Mouse (Mus musculus): ENCODE measurements at regions not wholly inside any gene's neighbourhood (a gene's known extent, or its start where the extent isn't known, plus 50 kb on each side); places are given as distances from the start of the nearest gene placed in this dataset.
"Not testable (repeated sequence)": the region's sequence is repeated elsewhere in the genome, so short reads cannot be mapped to it uniquely, and the experiment has no call there.

DNA sequence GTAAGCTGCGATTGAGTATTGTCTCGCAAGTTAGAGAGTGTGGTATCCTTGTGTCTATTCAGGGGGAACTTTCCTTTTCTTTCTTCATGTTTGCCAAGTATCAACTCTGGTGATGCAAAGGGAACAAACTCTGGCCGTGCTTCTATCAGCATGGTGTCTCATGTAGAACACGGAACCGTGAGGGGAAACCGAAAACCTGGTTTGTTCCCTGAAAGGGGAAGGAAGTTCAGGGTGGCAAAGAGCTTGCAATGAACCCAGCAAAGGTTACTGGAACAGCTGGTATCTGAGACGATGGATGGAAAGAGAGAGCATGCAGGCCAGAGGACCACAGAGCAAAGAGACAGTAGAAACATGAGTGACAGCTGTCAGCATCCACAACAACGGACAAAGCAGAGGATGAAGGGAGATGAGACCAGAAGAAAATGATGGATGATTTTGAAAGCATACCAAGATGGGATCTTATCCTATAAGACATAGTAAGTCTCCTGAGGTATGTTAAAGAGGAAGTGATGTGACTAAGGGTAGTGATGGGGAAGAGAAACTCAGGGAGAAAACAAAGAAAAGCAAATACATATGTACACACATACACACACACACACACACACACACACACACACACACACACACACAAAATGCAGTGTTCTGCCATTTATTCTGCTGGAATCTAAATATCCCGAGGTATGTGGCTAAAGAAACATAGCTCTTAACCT, 199.8 kb upstream of the Peli2 start:
- in situ Hi-C loops (cut with MboI, MseI) = loop anchor here (10.0 kb wide), 1 partner anchor 134 kb away; no protein-coding TSS in a partner anchor

DNA sequence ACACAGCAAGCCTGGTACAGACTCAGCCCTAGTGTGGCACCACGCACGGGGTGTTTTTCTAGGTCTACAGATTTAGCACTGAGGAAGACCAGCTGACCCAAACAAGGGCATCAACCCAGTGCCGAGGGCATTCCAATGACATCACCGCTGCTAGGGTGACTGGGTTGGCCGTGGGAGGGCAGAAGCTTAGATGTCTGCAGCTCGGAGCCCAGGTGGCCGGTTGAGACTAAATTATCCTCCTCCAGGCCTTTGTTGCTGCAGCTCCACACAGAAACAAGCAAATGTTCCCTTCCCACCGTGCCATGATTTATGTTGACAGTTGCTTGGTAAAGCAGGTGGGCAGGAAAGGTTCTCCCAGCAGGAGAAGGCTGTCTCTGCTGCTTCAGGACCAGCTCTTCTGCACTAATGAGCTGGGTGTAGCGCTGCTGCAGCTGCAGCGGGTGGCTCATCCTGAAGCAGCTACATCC, 198.8 kb upstream of the Peli2 start:
- in situ Hi-C loops (cut with MboI, MseI) = loop anchor here (10.0 kb wide), 1 partner anchor 133 kb away; no protein-coding TSS in a partner anchor

DNA sequence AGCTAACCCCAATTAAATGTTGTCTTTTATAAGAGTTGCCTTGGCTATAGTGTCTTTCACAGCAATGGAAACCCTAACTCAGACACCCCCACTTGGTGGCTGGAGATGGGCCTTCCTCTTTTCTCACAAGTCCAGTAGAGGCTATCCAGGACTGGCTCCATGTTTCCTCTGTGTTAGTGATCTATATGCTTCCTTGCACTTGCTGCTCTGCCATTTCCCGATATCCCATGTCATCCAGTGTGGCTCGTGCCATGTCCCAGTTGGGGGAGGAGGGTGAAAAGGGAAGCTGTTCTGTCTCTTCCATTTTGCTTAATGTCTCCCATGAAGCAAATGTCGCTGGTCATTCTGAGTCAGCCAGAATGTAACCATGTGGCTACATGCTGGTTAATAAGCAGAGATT, 194.2 kb upstream of the Peli2 start:
- in situ Hi-C loops (cut with MboI, MseI) = loop anchor here (10.0 to 25.0 kb wide), 2 partner anchors 128 to 1211 kb away; no protein-coding TSS in a partner anchor

DNA sequence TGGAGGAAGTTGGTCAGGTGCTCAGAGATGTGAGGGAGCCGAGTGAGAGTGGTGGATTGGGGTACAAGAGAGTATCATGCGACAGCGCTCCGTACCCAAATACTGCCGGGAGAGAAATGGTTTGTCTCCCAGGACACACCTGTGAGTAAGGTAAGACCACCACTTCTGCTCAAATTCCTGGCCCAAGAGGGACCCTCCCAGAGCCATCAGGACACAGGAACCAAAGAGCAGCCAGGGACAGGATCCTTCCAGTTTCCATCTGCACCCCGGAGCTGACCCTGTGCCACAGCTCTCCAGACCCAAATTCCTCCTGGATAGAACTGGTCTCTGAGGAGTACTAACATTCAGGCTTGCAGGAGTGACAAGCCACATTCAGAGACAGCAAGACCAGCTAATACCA, 185.2 kb upstream of the Peli2 start:
- in situ Hi-C loops (cut with MboI, MseI) = loop anchor here (25.0 kb wide), 1 partner anchor 1202 kb away; no protein-coding TSS in a partner anchor

DNA sequence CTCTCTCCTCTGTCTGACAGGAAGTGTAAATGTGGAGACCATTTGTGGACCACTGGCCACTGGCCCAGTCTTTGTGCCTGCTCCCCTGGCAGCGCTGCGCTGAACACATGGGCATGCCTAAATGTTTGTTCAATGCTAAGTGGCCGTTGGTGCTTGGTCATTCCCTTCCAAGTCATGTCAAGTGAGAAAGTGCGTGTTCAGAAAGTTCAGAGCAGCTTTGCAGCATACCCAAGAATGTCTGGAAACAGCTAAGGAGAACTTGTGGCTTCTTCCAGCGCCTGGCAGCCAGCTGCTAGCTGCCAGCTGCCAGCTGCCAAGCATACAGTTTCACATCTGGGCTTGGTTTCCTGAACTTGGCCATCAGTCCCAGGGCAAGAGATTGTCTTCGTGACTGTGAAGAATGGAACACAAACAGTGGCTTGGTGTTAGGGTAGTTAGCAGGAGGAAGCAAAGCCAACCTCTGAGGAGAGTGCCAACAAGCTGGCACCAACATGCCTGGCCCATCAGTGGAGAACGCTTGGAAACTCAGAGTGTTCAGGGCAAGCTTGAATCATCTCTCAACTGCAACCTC, 183.5 kb upstream of the Peli2 start:
- in situ Hi-C loops (cut with MboI, MseI) = loop anchor here (25.0 kb wide), 1 partner anchor 1200 kb away; no protein-coding TSS in a partner anchor

DNA sequence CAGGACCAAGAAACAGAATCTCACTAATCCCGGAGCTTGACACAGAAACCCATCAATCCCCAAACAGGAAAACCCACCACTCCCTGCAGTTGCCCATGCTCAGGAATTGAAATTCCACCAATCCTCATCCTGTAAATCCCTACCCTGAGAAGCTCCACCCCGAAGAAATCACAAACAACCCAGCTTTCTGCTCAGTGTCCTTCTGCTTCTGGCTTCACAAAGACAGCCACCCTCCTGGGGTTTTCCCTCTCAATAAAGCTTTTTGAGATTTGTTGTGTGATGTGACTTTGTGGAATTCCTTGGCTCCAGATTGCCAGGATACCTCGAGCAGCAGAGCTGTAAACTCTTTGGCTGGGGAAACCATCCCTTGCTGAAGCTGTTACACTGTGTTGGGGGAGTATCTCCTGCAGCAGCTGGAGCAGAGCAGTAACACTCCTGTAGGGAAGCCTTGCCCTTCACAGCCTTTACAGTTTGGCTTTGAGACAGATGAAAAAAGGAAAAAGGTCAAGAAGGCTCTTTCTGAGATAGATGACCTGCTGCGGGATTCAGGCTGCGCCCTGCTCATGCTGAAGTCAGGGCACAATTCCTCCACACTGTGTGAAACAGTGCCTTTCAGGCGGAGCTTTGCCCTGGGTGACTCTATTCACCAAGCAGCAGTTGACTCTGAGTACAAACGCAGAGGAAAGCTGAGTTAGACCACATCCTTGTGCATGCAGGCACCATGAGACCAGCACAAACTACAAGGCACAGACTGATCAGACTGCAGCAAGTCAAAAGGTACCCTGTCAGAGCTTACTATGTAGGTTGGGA, 180.6 kb upstream of the Peli2 start:
- in situ Hi-C loops (cut with MboI, MseI) = loop anchor here (25.0 kb wide), 1 partner anchor 1197 kb away; no protein-coding TSS in a partner anchor

DNA sequence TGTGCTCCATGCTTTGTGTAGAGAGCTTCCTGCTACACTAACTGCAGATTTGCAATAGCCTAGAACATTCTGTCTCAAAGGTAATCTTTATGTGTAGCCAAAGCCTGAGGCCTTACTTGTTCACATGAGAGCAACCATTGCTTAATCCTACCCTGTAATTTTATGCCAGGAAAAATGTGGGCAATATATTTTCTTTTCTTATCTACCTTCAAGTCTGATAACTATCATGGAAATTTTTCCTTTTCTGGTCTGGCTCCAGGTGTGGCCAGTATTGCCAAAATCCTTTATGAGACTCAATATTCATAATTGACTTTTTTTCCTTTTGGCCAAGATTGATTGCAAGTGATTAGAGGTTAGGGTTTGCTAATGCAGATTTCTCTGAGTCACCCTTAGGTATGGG, 178.0 kb upstream of the Peli2 start:
- in situ Hi-C loops (cut with MboI, MseI) = loop anchor here (25.0 kb wide), 1 partner anchor 1195 kb away; no protein-coding TSS in a partner anchor

DNA sequence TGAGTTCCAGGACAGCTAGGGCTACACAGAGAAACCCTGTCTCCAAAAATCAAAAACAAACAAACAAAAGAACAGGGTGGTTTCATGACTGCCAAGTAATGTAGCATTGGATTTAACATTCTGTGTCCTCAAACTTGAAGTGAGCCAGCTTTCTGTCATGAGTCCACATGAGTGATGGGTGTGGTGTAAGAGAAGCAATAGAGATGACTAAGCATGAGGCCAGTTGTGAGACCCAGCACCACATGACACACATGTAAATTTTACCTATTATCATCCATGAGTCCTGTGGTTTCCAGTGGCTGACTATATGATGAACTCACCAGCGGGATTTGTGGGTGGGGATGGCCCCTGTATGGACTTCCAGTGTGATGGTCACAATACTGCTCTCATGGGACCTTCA, 176.0 kb upstream of the Peli2 start:
- in situ Hi-C loops (cut with MboI, MseI) = loop anchor here (25.0 kb wide), 1 partner anchor 1193 kb away; no protein-coding TSS in a partner anchor

DNA sequence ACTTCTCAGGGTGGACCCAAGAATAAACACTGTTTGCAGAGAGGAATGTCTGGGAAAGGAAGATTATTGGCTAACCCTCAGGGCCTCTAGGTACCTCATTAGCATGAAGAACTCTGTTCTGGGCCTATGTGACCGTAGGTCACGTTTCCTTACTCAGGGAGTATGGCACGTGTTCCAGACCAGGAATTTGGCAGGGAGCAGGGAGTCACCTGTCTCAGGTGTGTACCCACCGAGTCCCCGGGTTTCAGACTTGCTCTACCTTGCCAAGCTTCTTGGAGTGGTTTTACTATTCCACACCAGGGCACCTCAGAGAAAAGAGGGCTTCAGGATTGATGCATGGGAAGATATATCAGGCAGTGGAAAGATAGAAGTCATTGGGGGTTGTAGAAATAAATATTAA, 169.6 kb upstream of the Peli2 start:
- in situ Hi-C loops (cut with MboI, MseI) = no loop called here

DNA sequence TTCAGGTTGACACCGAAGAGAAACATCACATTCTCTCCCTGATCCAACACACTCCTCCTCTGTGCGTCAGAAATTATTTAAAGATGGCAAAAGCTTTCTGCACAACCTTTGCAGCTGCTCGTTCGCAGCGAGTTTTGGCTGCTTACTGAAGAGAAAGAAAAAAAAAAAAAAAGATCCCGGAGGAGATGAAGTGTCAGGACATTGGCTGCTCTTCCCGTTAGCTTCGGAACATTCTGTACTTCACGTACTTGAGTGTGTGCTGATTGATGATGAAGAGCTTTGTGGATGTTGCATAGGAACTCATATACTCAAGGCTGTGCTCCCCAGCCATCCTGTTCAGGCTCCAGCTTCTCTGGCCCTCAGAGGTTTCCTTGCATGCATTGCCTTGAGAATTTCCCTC, 162.5 kb upstream of the Peli2 start:
- in situ Hi-C loops (cut with MboI, MseI) = no loop called here

DNA sequence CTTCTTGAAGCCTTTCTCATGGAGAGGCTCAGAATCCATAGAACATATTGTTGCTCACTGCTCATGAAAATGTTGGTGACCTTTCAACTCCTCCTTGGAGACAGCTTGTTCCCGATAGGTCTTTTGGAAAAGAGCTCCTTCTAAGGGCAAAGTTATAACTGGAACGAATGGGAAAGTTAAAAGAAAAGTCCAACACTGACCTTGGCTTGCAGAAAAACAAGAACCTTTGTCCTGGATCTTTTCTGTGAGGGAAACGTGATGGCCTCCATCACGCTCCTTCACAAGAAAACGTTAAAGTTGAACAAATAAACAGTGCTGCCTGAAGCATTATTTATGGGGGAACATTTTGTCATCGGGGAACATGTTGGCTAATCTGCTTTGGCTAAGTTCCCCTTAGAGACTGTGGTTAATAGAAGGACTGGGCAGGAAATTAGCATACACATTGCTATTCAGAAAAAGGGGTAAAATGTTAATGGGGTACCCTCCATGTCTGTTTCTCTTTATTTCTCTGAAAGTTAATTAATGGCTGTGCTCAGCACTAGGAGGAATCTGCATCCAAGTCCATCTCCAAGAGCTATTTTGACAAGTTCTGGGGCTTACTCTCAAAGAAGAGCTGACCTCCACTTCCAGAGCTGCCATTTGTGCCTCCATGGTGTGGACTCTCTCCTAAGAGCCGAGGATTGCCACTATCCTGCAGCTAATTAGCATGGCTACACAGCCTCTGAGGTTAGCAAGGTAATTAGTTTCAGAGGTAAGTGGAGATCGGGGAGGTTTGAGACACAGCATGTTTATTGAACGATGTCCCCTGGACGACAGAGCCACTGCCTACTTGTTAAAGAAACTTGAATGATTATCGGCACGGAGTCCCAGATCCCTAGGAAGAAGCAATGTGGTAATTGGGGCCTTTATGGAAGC, 161.0 kb upstream of the Peli2 start:
- in situ Hi-C loops (cut with MboI, MseI) = no loop called here

DNA sequence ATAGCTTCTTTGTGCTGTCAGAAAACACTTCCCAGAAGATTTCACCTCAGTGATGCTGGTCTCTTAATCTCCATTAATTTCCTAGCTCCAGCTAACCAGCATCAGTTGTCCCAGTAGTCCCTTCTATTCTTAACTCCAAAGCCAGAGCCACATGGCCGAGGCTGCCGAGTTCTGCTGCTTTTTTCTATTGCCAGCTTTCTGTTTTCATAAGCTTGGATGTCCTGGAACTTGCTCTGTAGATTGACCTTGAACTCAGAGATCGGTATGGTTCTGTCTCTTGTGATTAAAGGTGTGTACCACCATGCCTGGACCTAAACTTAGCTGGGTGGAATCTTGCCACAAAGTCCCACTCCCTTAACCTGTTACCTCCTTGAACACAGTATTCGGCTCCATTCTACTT, 155.8 kb upstream of the Peli2 start:
- in situ Hi-C loops (cut with MboI, MseI) = not testable (repeated sequence)

DNA sequence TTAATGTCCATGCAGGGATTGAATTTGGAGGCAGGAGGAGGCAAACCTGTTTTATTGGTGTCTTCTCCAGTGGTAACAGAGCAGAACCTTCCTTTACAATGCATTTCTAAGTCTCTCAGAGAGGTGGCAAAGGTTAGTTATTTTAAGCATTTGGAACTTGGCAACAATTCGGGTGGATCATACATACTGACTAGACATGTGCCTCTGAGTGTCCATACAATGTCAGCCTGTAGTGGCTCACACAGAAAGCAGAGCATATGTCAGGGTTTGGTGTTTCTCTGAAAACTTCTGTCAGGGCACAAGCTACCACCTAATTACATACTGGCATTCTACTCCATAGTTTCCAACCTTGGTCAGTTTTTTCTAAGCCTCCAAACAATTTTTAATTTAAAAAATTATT, 150.8 kb upstream of the Peli2 start:
- in situ Hi-C loops (cut with MboI, MseI) = no loop called here

DNA sequence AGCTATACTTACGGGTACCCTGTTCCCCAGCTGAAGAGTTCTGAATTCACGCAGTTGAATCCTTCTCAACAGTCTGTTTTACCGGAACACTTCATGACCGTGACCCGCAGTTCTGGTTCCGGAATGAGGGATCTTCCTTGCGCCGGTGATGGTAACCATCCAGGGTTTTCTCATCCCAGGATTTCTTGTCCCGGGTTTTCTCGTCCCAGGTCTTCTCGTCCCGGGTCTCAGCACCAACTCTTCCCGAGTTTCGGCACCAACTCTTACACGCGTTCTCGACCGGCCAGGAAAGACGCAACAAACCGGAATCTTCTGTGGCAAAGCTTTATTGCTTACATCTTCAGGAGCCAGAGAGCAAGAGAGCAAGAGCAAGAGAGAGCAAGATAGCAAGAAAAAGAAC, 147.5 kb upstream of the Peli2 start:
- in situ Hi-C loops (cut with MboI, MseI) = not testable (repeated sequence)

DNA sequence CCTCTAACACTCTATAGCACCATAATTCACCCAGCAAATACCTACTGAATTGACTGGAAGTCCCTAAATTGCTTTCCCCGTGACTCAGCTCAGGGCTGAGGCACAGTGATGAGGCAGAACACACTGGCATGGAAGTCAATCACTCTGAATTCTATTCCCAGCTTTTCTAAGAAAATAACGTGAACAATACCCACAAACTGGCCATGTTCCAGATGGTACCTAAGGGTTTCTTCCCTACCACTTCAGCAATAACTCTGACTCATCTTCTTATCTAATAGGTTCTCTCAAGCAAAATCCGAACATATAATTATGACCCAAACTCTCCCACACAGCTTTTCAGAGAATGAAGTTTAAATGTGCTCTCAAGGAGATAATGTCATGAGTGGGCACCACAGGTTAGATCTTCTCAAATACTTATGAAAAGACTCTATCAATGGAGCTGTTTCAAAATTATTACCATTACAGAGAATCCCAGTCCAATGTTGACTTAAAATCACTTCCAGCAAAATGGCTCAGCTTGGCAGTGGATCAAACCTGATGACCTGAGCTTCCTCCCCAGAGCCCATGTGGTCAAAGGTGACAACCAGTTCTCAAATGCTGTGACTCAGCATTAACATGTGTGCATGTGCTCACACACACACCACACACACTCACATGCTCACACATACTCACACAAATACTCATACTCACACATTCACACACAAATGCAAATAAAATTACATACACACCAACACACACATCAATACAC, 137.5 kb upstream of the Peli2 start:
- in situ Hi-C loops (cut with MboI, MseI) = no loop called here

DNA sequence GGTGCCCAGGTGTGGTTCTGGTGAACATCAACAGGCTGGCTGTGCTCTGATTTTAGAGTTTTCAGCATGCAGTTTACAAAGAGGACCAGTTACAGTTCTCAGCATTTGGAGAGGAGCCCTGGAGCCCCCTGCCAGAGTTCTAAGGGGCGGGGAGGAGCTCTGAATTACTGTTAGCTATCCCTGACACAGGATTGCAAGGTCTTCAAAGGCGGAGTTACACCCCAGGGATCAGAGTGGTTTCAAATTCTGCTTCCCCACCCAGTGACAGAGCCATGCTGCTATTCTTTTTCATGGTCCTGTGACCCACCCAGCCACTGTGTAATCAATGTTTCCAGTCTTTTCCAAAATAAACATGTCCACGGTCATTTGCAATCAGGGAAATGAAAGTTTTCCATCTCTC, 134.1 kb upstream of the Peli2 start:
- in situ Hi-C loops (cut with MboI, MseI) = no loop called here

DNA sequence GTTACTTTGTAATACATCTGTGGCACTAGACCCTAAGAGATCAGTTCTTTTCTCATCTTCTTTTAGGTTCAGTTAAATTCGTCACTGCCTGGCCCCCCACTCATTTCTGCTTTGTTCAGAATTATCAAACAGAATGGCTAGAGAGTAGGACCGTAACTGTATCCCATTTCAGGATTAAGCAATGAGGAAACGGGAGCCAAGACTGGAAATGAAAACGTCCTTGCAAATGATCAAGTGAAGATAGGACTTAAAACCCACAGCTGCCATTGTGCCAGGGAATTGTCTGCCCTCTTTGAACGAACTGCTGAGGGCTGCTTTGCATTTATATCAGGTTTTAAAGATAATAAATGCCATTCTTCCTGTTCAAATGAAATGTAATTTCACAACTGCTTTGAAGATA, 133.7 kb upstream of the Peli2 start:
- in situ Hi-C loops (cut with MboI, MseI) = no loop called here

DNA sequence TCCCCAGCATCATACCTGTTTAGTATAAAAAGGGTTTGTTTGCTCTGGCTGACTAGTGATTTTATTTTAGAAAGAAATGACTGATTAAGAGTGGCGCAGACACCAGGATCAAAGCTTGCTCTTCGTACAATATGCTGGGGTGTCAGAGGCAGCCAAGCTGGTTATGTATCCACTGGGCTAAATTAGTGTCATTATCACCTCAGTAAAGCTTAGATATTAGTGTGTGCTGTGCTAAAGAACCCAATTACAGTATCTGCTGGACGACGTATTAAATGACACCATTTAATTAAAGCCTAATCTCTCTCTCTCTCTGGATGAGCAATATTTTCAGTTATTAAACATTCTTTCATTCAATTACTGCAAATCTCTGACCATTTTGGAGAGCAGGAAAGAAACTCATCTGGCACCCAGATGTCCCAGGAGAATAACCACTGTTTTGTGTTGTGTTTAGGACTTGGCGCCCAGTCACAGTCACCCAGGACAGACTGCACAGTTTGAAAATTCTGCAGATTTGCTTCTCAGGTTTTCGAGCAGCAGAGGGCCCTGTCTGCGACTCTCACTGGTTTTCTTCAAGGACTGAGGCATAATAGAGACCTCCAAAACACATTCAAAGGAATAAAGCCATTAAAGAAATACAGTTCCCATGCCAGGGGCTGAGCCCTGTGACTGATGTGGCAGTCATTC, 133.1 kb upstream of the Peli2 start:
- in situ Hi-C loops (cut with MboI, MseI) = no loop called here

DNA sequence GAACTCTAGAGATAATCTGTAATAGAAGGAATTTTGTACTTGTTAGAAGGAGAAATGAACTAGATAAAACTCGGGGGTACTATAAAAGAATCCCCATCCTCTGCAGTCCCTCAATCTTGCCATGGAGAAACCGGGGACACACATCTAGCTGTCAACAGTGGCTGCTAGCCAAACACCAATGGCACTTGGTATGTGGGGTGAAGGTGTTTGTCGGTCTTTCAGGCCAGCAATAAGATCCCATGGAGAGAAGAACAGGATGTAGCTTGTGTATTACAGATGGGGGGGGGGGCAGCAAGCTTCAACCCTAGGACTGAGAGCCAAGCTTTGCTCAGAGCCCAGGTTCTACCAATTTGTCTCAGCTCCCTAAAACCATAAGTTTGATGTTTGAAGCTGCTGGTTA, 132.5 kb upstream of the Peli2 start:
- in situ Hi-C loops (cut with MboI, MseI) = no loop called here

DNA sequence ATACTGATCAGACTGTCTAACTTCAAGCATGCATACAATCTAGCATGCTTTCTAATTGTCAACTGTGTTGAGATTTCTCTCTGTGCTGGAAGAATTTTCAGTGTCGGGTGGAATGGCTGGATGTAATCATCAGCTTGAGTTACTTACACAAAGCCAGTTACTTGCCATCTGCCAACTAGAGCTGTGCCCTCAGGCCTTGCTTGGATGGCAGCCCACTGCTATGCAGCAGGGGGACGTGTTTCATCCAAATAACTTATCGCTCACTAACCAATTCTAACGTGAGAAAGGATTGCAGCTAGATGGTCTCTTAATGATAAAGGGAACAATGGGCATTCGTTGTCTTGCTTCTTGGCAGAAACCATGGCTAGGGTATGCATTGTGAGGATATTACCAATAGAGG, 131.3 kb upstream of the Peli2 start:
- in situ Hi-C loops (cut with MboI, MseI) = no loop called here

Measured in T-helper 2 cell (primary cell).